Mouse (Mus musculus) inflammation-experienced regulatory T-cells, adult 16 weeks (primary cell): ENCODE measurements around the gene Tas2r122. TPM values are rescaled to one million over a fixed set of nuclear protein-coding genes. Genes with fewer than 3 reads are reported as not detected.

Source experiments
- polyA plus RNA-seq: library from polyadenylated mRNA; unstranded; fragments of 100-300 nt; shearing (Covaris generic); gene quantifications from one replicate; pipeline ENCODE4 v1.2.1, GENCODE M21; 2017

Gene Tas2r122
- not detected for polyA plus RNA-seq

DNA sequence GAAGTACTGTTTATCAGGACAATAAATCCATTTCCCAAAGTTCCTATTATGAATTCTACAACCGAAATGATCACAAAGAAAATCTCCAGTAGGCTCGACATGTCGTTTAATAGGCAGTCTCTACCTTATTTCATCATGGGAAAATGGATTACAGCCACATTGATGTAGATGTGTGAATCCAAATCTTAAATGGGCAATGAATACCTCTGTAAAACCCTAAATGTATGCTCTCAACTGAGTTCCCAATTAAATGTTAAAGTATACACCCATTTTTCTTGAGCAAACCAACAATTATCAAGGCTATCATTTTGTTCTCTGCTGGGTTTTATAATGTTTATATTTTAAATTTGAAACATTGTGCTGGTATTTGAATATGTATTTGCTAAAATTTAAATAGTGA is at the start of gene Tas2r122:
TSS of gene Tas2r122 (minus strand) at position 101 of the 400 bp plus-strand sequence.

DNA sequence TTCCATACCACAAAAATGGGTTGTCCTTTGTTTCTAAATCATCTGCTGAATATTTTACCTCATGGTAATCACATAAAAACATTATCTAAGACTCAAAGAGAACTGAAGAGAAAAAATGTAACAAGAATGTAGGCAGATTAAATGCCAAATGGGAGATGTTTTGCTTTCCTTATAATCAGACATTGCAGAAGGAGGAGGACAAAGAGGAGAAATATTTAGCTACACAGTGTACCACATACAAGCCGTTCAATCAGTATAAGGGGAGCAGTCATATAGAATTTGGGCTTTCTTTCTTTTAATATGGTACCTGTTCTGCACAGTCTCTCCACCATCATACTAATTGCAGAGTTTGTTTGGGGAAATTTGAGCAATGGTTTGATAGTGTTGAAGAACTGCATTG is 42.7 kb upstream of the Tas2r122 start, which contains the start of gene Tas2r124:
TSS of gene Tas2r124 (plus strand) at position 301 of the 400 bp plus-strand sequence.

DNA sequence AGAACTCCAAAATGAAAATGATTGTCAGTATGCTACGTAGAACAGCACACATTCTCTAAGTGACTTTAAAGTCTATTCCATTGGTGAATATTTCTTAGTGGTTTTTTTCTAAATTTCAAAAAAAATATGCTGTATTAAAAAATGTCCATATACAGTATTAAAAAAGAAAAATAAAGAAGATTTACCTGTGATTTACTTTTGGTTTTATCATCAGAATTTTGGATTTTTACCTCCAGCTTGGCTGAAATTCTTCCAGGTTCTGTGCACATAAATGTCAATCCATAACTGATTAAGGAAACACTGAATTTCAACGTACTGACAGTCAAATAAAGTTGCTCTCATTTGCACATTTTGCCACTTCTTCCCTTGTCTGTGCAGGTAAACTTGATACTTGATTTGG is 26.2 kb upstream of the Tas2r122 start, which contains the start of gene Tas2r115:
TSS of gene Tas2r115 (minus strand) at position 101 of the 400 bp plus-strand sequence.

DNA sequence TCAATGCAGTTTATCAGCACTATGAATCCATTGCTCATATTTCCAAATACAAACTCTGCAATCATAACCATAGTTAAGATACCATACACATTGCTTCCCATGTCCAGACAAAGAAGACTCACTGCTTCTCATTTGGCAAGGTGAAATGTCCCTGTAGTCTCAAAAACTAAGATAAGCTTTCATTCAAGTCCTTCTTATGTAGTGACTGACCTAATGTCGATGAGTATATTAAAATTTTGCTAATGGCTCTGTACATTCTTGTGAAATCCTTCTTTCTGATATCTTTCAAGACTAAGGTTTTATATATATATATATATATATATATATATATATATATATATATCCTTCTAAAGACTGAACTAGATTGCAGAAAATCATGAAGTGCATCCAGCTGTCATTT is 10.8 kb downstream of the Tas2r122 start, which contains the start of gene Tas2r121:
TSS of gene Tas2r121 (minus strand) at position 101 of the 400 bp plus-strand sequence.

Other genes starting within 250 kb of the Tas2r122 start
- not detected for gene Prh1, start 142.1 kb downstream of the Tas2r122 start, polyA plus RNA-seq
- not detected for gene Prp2, start 116.0 kb downstream of the Tas2r122 start, polyA plus RNA-seq
- gene A630073D07Rik, start 60.4 kb downstream of the Tas2r122 start, polyA plus RNA-seq, result not detected
- gene Tas2r120, start 55.0 kb downstream of the Tas2r122 start, polyA plus RNA-seq, result not detected
- gene Tas2r121, start 10.9 kb downstream of the Tas2r122 start, polyA plus RNA-seq, result not detected
- gene Tas2r115, start 26.1 kb upstream of the Tas2r122 start, polyA plus RNA-seq, result not detected
- not detected for gene Tas2r124, start 42.8 kb upstream of the Tas2r122 start, polyA plus RNA-seq
- not detected for gene Tas2r102, start 50.2 kb upstream of the Tas2r122 start, polyA plus RNA-seq
- gene Tas2r136, start 66.2 kb upstream of the Tas2r122 start, polyA plus RNA-seq, result not detected
- gene Tas2r117, start 90.9 kb upstream of the Tas2r122 start, polyA plus RNA-seq, result not detected
- gene Tas2r123, start 135.2 kb upstream of the Tas2r122 start, polyA plus RNA-seq, result not detected
- not detected for gene Tas2r116, start 143.5 kb upstream of the Tas2r122 start, polyA plus RNA-seq
- not detected for gene Tas2r110, start 156.1 kb upstream of the Tas2r122 start, polyA plus RNA-seq
- not detected for gene Tas2r113, start 181.1 kb upstream of the Tas2r122 start, polyA plus RNA-seq
- gene Tas2r125, start 197.7 kb upstream of the Tas2r122 start, polyA plus RNA-seq, result not detected
- not detected for gene Tas2r129, start 239.2 kb upstream of the Tas2r122 start, polyA plus RNA-seq
- gene Tas2r131, start 246.0 kb upstream of the Tas2r122 start, polyA plus RNA-seq, result not detected